ENCODE assay signal across 30 mouse cellular contexts in genomic region chr8:119615096-119615495, GRCm38 (mm10). TPM values are rescaled to one million over a fixed set of nuclear protein-coding genes. Genes with fewer than 3 reads are reported as not detected.
A peak's percentile ranks its signal among the peaks of the same experiment; 100 is the strongest.
DNase-seq lines count a peak whose midpoint lies in the region; ATAC-seq lines count a peak whose summit lies in the region.
"Had no signal": no experiment of that assay in that cellular context is flagged by ENCODE, and none has a peak within 500 bp of the region (broad histone marks: within the 10 kb centered on the region; RNA-seq: fewer than 3 reads in every experiment).

No protein-coding gene starts in this region.

- H3K27me3 ChIP-seq in hindbrain, embryonic 12.5 days = peaks cover 9% of the 10 kb centered on the region
- H3K27me3 ChIP-seq in hindbrain, embryonic 16.5 days (replicated peaks; ENCODE audit: control insufficient read depth, insufficient read depth, low read length) = no peaks in the 10 kb centered on the region
- 0 out of 2 replicates have a peak, but pooled peaks cover 5% of the 10 kb centered on the region for H3K27me3 ChIP-seq in midbrain, embryonic 10.5 days (ENCODE audit: low read depth, poor library complexity, severe bottlenecking)
- no peaks in the 10 kb centered on the region for H3K27me3 ChIP-seq in midbrain, embryonic 14.5 days (ENCODE audit: control insufficient read depth, insufficient read depth, low read length)
- peaks cover 27% of the 10 kb centered on the region for H3K27me3 ChIP-seq in embryonic facial prominence, embryonic 10.5 days (replicated peaks; ENCODE audit: low read depth, poor library complexity, severe bottlenecking)
- H3K27me3 ChIP-seq: forebrain, embryonic 13.5 days; hindbrain, embryonic 15.5 days had no signal

- 0 out of 2 replicates have a peak, but pooled peaks have one; percentile 16 for ATAC-seq in hindbrain, embryonic 12.5 days (ENCODE audit: low FRiP score)
- ATAC-seq in hindbrain, embryonic 16.5 days = no peak
- ATAC-seq in midbrain, embryonic 14.5 days (ENCODE audit: low FRiP score, low TSS enrichment) = no peak
- ATAC-seq: activated CD4-positive, CD25-positive, alpha-beta regulatory T cell, adult 4 months; CD4-positive, CD25-positive, alpha-beta regulatory T cell, adult 4 months; forebrain, embryonic 13.5 days; forebrain, embryonic 16.5 days; inflammation-experienced regulatory T-cells, adult 6 months; intestine, embryonic 16.5 days had no signal

- no peak overlapping the region for H3K4me2 ChIP-seq in hindbrain, embryonic 12.5 days (replicated peaks)
- H3K4me2 ChIP-seq in hindbrain, embryonic 16.5 days (ENCODE audit: low read length) = no peak overlapping the region
- H3K4me2 ChIP-seq in midbrain, embryonic 14.5 days (ENCODE audit: low read length) = no peak overlapping the region
- H3K4me2 ChIP-seq: forebrain, embryonic 13.5 days; heart, embryonic 13.5 days; hindbrain, embryonic 15.5 days had no signal

- WGBS in hindbrain, embryonic 12.5 days = 77% methylated on average over 14 of the region's 14 CpGs
- 66% methylated on average over 9 of the region's 14 CpGs for WGBS in hindbrain, embryonic 16.5 days
- WGBS in midbrain, embryonic 10.5 days = 75% methylated on average over 14 of the region's 14 CpGs
- WGBS in midbrain, embryonic 14.5 days = 73% methylated on average over 14 of the region's 14 CpGs
- WGBS in embryonic facial prominence, embryonic 10.5 days = 69% methylated on average over 14 of the region's 14 CpGs

- 0 out of 2 replicates have a peak, but pooled peaks cover 8% of the 10 kb centered on the region for H3K4me1 ChIP-seq in hindbrain, embryonic 12.5 days
- H3K4me1 ChIP-seq in hindbrain, embryonic 16.5 days (ENCODE audit: control insufficient read depth, insufficient read depth, low read depth, low read length) = no peaks in the 10 kb centered on the region
- peaks cover 28% of the 10 kb centered on the region for H3K4me1 ChIP-seq in midbrain, embryonic 10.5 days
- no peaks in the 10 kb centered on the region for H3K4me1 ChIP-seq in midbrain, embryonic 14.5 days (ENCODE audit: control insufficient read depth, insufficient read depth, low read length)
- H3K4me1 ChIP-seq in embryonic facial prominence, embryonic 10.5 days = peaks cover 32% of the 10 kb centered on the region
- H3K4me1 ChIP-seq: forebrain, embryonic 13.5 days; heart, embryonic 13.5 days; hindbrain, embryonic 15.5 days had no signal

- no peak overlapping the region for H3K4me3 ChIP-seq in hindbrain, embryonic 12.5 days
- H3K4me3 ChIP-seq in hindbrain, embryonic 16.5 days (ENCODE audit: low read length) = no peak overlapping the region
- no peak overlapping the region for H3K4me3 ChIP-seq in midbrain, embryonic 10.5 days
- no peak overlapping the region for H3K4me3 ChIP-seq in midbrain, embryonic 14.5 days (replicated peaks; ENCODE audit: low read depth, low read length)
- H3K4me3 ChIP-seq in embryonic facial prominence, embryonic 10.5 days = no peak overlapping the region
- H3K4me3 ChIP-seq: forebrain, embryonic 10.5 days; forebrain, embryonic 13.5 days; heart, adult 2 months; heart, embryonic 10.5 days; heart, embryonic 13.5 days; hindbrain, embryonic 15.5 days had no signal

- no peaks in the 10 kb centered on the region for H3K36me3 ChIP-seq in hindbrain, embryonic 12.5 days
- no peaks in the 10 kb centered on the region for H3K36me3 ChIP-seq in hindbrain, embryonic 16.5 days (ENCODE audit: control insufficient read depth, insufficient read depth, low read length)
- no peaks in the 10 kb centered on the region for H3K36me3 ChIP-seq in midbrain, embryonic 10.5 days
- H3K36me3 ChIP-seq in midbrain, embryonic 14.5 days (ENCODE audit: control insufficient read depth, insufficient read depth, low read length) = no peaks in the 10 kb centered on the region
- no peaks in the 10 kb centered on the region for H3K36me3 ChIP-seq in embryonic facial prominence, embryonic 10.5 days (replicated peaks)
- H3K36me3 ChIP-seq: forebrain, embryonic 10.5 days; heart, embryonic 10.5 days; heart, embryonic 13.5 days; hindbrain, embryonic 15.5 days had no signal

- no peak for DNase-seq in midbrain, embryonic 10.5 days (ENCODE audit: low spot score)
- no peak for DNase-seq in midbrain, embryonic 14.5 days
- DNase-seq in embryonic facial prominence, embryonic 10.5 days (ENCODE audit: low spot score) = no peak
- no peak for DNase-seq in adrenal gland, adult 2 months
- DNase-seq: adrenal gland, postnatal 10 days; adrenal gland, postnatal 36 days; cerebellum, adult 18-20 months; cerebellum, adult 9-10 months; cerebellum, postnatal 14 days; gastrocnemius, postnatal 10 days; gastrocnemius, postnatal 36 days; heart, adult 2 months; heart, postnatal 14 days; heart, postnatal 4 days; kidney, adult 18-20 months had no signal

- H3K27ac ChIP-seq in hindbrain, embryonic 12.5 days = no peak overlapping the region
- no peak overlapping the region for H3K27ac ChIP-seq in hindbrain, embryonic 16.5 days (ENCODE audit: low read depth, low read length)
- H3K27ac ChIP-seq in midbrain, embryonic 10.5 days (replicated peaks) = peak overlapping the region; percentile 64
- no peak overlapping the region for H3K27ac ChIP-seq in midbrain, embryonic 14.5 days (replicated peaks; ENCODE audit: low read depth, low read length)
- H3K27ac ChIP-seq in embryonic facial prominence, embryonic 10.5 days (replicated peaks) = 0 out of 2 replicates have a peak overlapping the region, but pooled peaks have one; percentile 10
- H3K27ac ChIP-seq: forebrain, embryonic 10.5 days; forebrain, embryonic 13.5 days; heart, adult 2 months; heart, embryonic 10.5 days; heart, embryonic 13.5 days; hindbrain, embryonic 15.5 days had no signal

- no peak overlapping the region for H3K9ac ChIP-seq in hindbrain, embryonic 12.5 days
- no peak overlapping the region for H3K9ac ChIP-seq in hindbrain, embryonic 16.5 days (ENCODE audit: low read depth, low read length)
- no peak overlapping the region for H3K9ac ChIP-seq in midbrain, embryonic 14.5 days (replicated peaks; ENCODE audit: low read length)
- H3K9ac ChIP-seq: forebrain, embryonic 13.5 days; heart, embryonic 13.5 days; hindbrain, embryonic 15.5 days had no signal

- no peaks in the 10 kb centered on the region for H3K9me3 ChIP-seq in hindbrain, embryonic 12.5 days (replicated peaks)
- H3K9me3 ChIP-seq in hindbrain, embryonic 16.5 days (ENCODE audit: control insufficient read depth, low read length) = no peaks in the 10 kb centered on the region
- H3K9me3 ChIP-seq in midbrain, embryonic 10.5 days (replicated peaks) = no peaks in the 10 kb centered on the region
- no peaks in the 10 kb centered on the region for H3K9me3 ChIP-seq in midbrain, embryonic 14.5 days (ENCODE audit: control insufficient read depth, low read length)
- no peaks in the 10 kb centered on the region for H3K9me3 ChIP-seq in embryonic facial prominence, embryonic 10.5 days
- H3K9me3 ChIP-seq: forebrain, embryonic 10.5 days; forebrain, embryonic 13.5 days; heart, embryonic 10.5 days; heart, embryonic 13.5 days; hindbrain, embryonic 15.5 days had no signal

RNA-seq across cellular contexts. Expression of gene Adad2, which starts 2.5 kb away (rescaled TPM):
- 0.18 TPM in 1 of 2 replicates, not detected in the other for polyA plus RNA-seq in hindbrain, embryonic 12.5 days (2016; fragmentation: Nextera tagmentation; extraction: Ambion mirVana)
- polyA plus RNA-seq in hindbrain, embryonic 16.5 days (2015; fragmentation: Nextera tagmentation; extraction: Ambion mirVana) = 0.23 and 0.29 TPM in 2 replicates
- 0.28 TPM in 1 of 2 replicates, not detected in the other for polyA plus RNA-seq in midbrain, embryonic 10.5 days (2016; fragmentation: Nextera tagmentation; extraction: Ambion mirVana)
- polyA plus RNA-seq in midbrain, embryonic 14.5 days (2014; fragmentation: Nextera tagmentation; extraction: Ambion mirVana) = 0.21 and 0.32 TPM in 2 replicates
- polyA plus RNA-seq in embryonic facial prominence, embryonic 10.5 days (2016; fragmentation: Nextera tagmentation; extraction: Ambion mirVana) = 0.27 TPM in 1 of 2 replicates, not detected in the other
- not detected for total RNA-seq in adrenal gland, adult 2 months (2021)
- polyA plus RNA-seq in adrenal gland, adult 2 months (2012; rRNA removed) = not detected in 2 replicates
- total RNA-seq: adrenal gland, postnatal 10 days; adrenal gland, postnatal 36 days; common myeloid progenitor, adult 5-6 weeks; gastrocnemius, postnatal 10 days; heart, adult 2 months; heart, postnatal 14 days; heart, postnatal 4 days had no signal
- polyA plus RNA-seq: activated CD4-positive, CD25-positive, alpha-beta regulatory T cell, adult 4 months; C2C12; CD4-positive, CD25-positive, alpha-beta regulatory T cell, adult 4 months; forebrain, embryonic 13.5 days; forebrain, embryonic 16.5 days; heart, adult 2 months; heart, embryonic 10.5 days; heart, embryonic 13.5 days; inflammation-experienced regulatory T-cells, adult 6 months had no signal

RNA-seq across cellular contexts. Expression of gene Taf1c, which starts 10.1 kb away (rescaled TPM):
- 13.2 and 14.9 TPM in 2 replicates for polyA plus RNA-seq in hindbrain, embryonic 12.5 days (2016; fragmentation: Nextera tagmentation; extraction: Ambion mirVana)
- 13.0 and 15.2 TPM in 2 replicates for polyA plus RNA-seq in hindbrain, embryonic 16.5 days (2015; fragmentation: Nextera tagmentation; extraction: Ambion mirVana)
- 15.3 and 16.7 TPM in 2 replicates for polyA plus RNA-seq in midbrain, embryonic 10.5 days (2016; fragmentation: Nextera tagmentation; extraction: Ambion mirVana)
- 14.6 and 16.6 TPM in 2 replicates for polyA plus RNA-seq in midbrain, embryonic 14.5 days (2014; fragmentation: Nextera tagmentation; extraction: Ambion mirVana)
- polyA plus RNA-seq in embryonic facial prominence, embryonic 10.5 days (2016; fragmentation: Nextera tagmentation; extraction: Ambion mirVana) = 15.7 and 17.8 TPM in 2 replicates
- total RNA-seq in adrenal gland, adult 2 months (2021) = 10 to 100 TPM; 10.7 to 12.5 TPM
- polyA plus RNA-seq in adrenal gland, adult 2 months (2012; rRNA removed) = 41.3 and 46.2 TPM in 2 replicates

RNA-seq across cellular contexts. Expression of gene Kcng4, which starts 20.4 kb away (rescaled TPM):
- polyA plus RNA-seq in hindbrain, embryonic 12.5 days (2016; fragmentation: Nextera tagmentation; extraction: Ambion mirVana) = 0.22 TPM in 1 of 2 replicates, not detected in the other
- polyA plus RNA-seq in hindbrain, embryonic 16.5 days (2015; fragmentation: Nextera tagmentation; extraction: Ambion mirVana) = 0.13 and 0.14 TPM in 2 replicates
- 0.19 and 0.52 TPM in 2 replicates for polyA plus RNA-seq in midbrain, embryonic 10.5 days (2016; fragmentation: Nextera tagmentation; extraction: Ambion mirVana)
- polyA plus RNA-seq in midbrain, embryonic 14.5 days (2014; fragmentation: Nextera tagmentation; extraction: Ambion mirVana) = 0.15 and 0.55 TPM in 2 replicates
- polyA plus RNA-seq in embryonic facial prominence, embryonic 10.5 days (2016; fragmentation: Nextera tagmentation; extraction: Ambion mirVana) = 0.22 and 0.47 TPM in 2 replicates
- total RNA-seq in adrenal gland, adult 2 months (2021) = under 1 TPM; 0.45 to 0.66 TPM
- 1.2 and 1.6 TPM in 2 replicates for polyA plus RNA-seq in adrenal gland, adult 2 months (2012; rRNA removed)
- total RNA-seq: common myeloid progenitor, adult 5-6 weeks; heart, postnatal 4 days had no signal
- polyA plus RNA-seq: activated CD4-positive, CD25-positive, alpha-beta regulatory T cell, adult 4 months; C2C12; CD4-positive, CD25-positive, alpha-beta regulatory T cell, adult 4 months; forebrain, embryonic 16.5 days; heart, embryonic 10.5 days; heart, embryonic 13.5 days; inflammation-experienced regulatory T-cells, adult 6 months had no signal

RNA-seq across cellular contexts. Expression of gene Dnaaf1, which starts 40.1 kb away (rescaled TPM):
- polyA plus RNA-seq in hindbrain, embryonic 12.5 days (2016; fragmentation: Nextera tagmentation; extraction: Ambion mirVana) = 0.61 TPM in 2 replicates
- 0.61 and 0.69 TPM in 2 replicates for polyA plus RNA-seq in hindbrain, embryonic 16.5 days (2015; fragmentation: Nextera tagmentation; extraction: Ambion mirVana)
- polyA plus RNA-seq in midbrain, embryonic 10.5 days (2016; fragmentation: Nextera tagmentation; extraction: Ambion mirVana) = 0.19 and 0.30 TPM in 2 replicates
- polyA plus RNA-seq in midbrain, embryonic 14.5 days (2014; fragmentation: Nextera tagmentation; extraction: Ambion mirVana) = 0.13 and 0.23 TPM in 2 replicates
- 0.11 and 0.15 TPM in 2 replicates for polyA plus RNA-seq in embryonic facial prominence, embryonic 10.5 days (2016; fragmentation: Nextera tagmentation; extraction: Ambion mirVana)
- total RNA-seq in adrenal gland, adult 2 months (2021) = under 1 TPM in 1 of 2 experiments, not detected in 1; 0.09 TPM
- not detected in 2 replicates for polyA plus RNA-seq in adrenal gland, adult 2 months (2012; rRNA removed)
- total RNA-seq: adrenal gland, postnatal 10 days; common myeloid progenitor, adult 5-6 weeks; gastrocnemius, adult 18-20 months; gastrocnemius, postnatal 10 days; gastrocnemius, postnatal 36 days; heart, adult 2 months; heart, postnatal 4 days had no signal
- polyA plus RNA-seq: activated CD4-positive, CD25-positive, alpha-beta regulatory T cell, adult 4 months; CD4-positive, CD25-positive, alpha-beta regulatory T cell, adult 4 months; inflammation-experienced regulatory T-cells, adult 6 months had no signal

RNA-seq across cellular contexts. Expression of gene Hsdl1, which starts 40.1 kb away (rescaled TPM):
- 85.3 and 91.1 TPM in 2 replicates for polyA plus RNA-seq in hindbrain, embryonic 12.5 days (2016; fragmentation: Nextera tagmentation; extraction: Ambion mirVana)
- polyA plus RNA-seq in hindbrain, embryonic 16.5 days (2015; fragmentation: Nextera tagmentation; extraction: Ambion mirVana) = 161 and 169 TPM in 2 replicates
- 73.0 and 88.9 TPM in 2 replicates for polyA plus RNA-seq in midbrain, embryonic 10.5 days (2016; fragmentation: Nextera tagmentation; extraction: Ambion mirVana)
- 178 and 204 TPM in 2 replicates for polyA plus RNA-seq in midbrain, embryonic 14.5 days (2014; fragmentation: Nextera tagmentation; extraction: Ambion mirVana)
- polyA plus RNA-seq in embryonic facial prominence, embryonic 10.5 days (2016; fragmentation: Nextera tagmentation; extraction: Ambion mirVana) = 42.0 and 43.5 TPM in 2 replicates
- 10 to 100 TPM; 38.7 to 39.3 TPM for total RNA-seq in adrenal gland, adult 2 months (2021)
- 22.8 and 24.1 TPM in 2 replicates for polyA plus RNA-seq in adrenal gland, adult 2 months (2012; rRNA removed)

Comparison
In these comparisons a context has a peak if more than half of its experiments do, and no peak if none do; other contexts are left out.
1. H3K27ac ChIP-seq: peak in midbrain, embryonic 10.5 days (single experiment) and embryonic facial prominence, embryonic 10.5 days (single experiment); none in hindbrain, embryonic 12.5 days (single experiment), hindbrain, embryonic 16.5 days (single experiment) and midbrain, embryonic 14.5 days (single experiment).